Mouse (Mus musculus) left cerebral cortex, postnatal 10 days (tissue): ENCODE data around the gene Lhx6. TPM values are rescaled to one million over a fixed set of nuclear protein-coding genes. Genes with fewer than 3 reads are reported as not detected.
A peak's percentile ranks its signal among the peaks of the same experiment; 100 is the strongest.

Experiments used
- DNase-seq, 2 experiments: peaks; one replicate each; pipeline ENCODE4 v3.0.0; 2021 to 2022; ENCODE audit warnings: low spot score in 2 of 2, mixed read lengths in 1 of 2; ENCODE audit errors: extremely low spot score in 1 of 2
- intact Hi-C: fragments of 180-260 bp; cut with DNase I; formaldehyde crosslinking; loops from one replicate; pipeline ENCODE4 v1.15.1; 2025
- total RNA-seq, 2 experiments: library from RNA; stranded (reverse); gene quantifications; 2 replicates each; pipeline ENCODE4 v1.2.3; 2021

Lhx6 gene
- total RNA-seq, 2 experiments from 2014 or later = 26.1 to 29.5 TPM

DNA sequence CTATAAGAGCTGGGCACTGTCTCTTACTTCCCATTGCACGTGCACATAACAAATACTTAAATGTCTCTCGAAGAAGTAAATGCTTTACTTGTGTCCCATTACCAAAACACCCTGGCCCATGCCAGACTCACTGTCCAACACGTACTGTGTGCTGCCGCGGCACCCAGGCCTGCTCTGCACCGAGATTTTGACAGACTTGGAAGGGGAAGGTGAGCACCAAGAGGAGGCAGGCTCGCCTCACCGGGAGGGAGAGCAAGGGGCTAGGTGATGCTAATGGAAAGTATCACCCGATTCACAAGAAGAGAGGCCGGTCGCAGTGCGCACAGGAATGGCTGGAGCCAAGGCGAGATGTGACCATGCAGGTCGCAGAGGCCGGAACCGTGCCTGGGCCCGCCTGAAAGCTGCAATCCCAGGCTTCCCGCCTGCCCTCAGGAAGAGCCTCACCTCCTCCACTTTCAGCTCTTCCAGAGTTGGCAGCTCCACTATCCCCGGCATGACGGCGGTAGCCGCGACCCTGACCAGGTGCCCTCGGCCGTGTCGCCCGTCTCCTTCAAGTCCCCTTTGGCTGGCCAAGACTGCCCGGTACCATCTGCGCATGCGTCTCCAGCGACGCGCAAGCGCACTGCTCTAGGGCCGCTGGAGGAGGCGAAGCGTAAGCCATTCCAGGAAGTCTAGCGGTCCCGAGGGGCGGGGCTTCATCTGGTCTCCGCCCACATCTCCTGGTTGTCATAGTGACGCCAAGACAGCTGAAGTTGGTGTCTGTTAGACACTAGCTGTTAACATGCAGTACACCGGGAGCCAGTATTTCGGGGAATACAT is 56.3 kb downstream of the Lhx6 start, which contains the start of the genes Ndufa8 and Morn5:
Gene Ndufa8 (minus strand): TSS at position 659 of the 819 bp plus-strand sequence.
Gene Morn5 (plus strand): TSS at position 711 of the 819 bp plus-strand sequence.
- intact Hi-C loops = no loop called here
- peak; percentile 96 to 98 for DNase-seq

DNA sequence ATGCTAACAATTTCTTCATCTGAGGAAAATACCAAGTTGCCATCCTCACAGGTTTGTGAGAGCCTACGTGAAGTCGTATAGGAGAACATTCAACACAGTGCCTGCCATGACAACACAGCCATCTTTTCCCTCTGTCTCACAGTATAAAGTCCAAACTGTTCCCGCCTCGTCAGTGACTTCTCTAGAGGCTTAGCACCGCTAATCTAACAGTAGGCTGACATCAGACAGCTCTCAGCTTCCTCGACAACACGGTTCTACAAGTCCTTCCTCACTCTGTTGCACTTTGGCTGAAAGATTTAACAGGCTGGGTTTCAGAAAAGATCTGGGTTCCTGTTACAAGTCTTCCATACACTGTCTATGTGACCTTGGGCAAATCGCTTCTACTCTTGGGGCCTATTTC is 57.0 kb downstream of the Lhx6 start:
- intact Hi-C loops = no loop called here

DNA sequence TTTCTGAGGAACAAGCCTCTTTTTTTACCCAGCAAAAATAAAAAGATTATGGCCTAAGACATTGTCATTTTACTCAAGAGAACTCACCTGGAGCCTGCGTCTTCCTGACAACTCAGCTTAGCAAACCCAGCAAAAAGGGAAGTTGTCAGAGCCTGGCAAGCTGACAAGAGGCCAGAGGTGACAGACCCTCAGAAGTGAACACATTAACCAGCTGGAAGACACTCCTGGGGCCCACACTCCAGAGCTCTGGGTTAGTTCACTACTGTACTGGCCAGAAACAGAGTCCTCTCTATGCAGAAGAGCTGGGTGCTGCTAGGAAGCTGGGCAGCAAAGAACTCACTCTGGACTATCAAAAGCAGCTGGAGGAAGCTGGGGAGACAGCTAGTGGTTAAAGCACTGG is 64.3 kb downstream of the Lhx6 start:
- intact Hi-C loops = no loop called here
- DNase-seq = no peak

More for the DNA sequence above, 57.0 kb downstream of the Lhx6 start:
- DNase-seq = no peak

DNA sequence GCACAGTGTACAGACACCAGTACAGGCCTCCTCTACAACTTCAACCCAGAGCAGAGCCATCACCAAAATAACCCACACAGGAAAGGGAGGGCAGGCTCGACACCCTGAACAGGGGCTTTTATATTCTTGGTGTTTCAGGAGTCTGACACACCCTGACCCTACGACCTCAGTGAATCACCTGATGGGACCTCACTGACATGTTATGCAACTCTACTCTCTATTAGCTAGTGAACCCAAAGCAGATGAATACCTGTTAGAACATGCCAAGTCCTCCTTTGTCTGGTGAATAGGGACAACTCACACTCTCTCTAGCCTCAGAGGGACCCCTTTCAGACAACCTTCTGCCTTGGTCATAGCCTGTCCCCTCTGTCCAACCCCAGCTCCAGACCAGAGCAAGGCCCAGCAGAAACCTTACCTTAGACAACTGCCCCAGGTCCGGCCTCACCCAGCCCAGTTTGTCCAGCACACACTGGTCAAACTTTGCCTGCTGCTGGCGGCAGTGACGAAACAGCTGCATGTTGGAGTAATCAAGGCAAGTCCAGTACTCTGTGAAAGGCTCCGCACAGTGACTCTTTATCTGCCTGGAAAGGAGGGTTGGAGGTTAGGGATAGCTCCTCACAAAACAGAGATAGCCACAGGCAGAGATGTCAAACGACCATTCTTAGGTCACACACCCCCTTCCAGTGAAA is 65.8 kb downstream of the Lhx6 start:
- intact Hi-C loops = no loop called here
- DNase-seq = no peak

DNA sequence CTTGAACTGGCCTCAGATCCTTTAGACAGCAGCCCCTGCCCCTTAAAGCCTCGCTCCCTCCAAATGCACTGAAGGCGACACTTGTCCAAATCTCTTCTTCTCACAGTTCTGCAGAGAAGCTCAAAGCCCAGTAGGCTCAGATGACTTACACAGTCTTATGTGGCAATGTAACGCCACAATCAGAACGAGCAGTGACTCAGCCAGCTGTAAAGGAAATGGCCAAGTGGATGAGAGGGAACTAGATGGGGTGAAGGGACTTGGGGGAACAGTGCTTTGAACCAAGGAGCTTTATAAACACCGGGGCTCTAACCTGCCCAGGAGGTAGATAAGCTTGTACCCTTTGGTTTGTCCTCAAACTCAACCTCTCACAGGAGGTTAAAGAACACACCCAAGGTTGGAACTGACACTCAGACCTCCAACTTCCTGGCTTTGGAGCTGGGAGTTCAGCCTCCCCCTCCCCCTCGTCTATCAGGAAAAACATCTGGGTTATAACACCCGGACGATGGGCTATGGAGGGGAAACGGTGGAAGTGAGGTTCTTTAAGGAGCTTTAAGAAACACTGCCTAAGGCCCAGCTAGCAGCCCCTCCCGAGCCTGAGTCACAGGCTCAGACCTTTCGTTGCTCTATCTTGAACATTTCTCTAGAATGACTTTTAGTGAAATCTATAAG is 69.7 kb downstream of the Lhx6 start:
- intact Hi-C loops = no loop called here
- no peak for DNase-seq

DNA sequence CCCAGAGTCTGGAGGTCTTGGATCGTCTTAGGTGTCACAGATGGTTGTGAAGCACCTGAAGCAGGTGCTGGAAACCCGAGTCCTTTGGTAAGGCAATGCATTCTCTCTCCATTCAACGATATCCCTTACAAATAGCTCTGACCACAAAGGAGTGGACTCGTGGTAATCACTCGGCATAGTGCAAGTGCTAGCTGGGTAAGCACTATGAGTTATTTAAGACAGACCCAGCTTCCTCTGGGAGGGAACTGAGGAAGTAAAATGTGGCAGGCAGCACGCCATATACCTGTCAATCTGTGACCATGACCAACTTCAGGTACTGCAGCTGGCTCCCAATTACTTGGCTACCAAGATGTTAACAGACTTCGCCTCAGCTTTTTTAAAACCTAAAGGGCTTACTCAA is 70.3 kb downstream of the Lhx6 start:
- intact Hi-C loops = no loop called here
- DNase-seq = no peak

DNA sequence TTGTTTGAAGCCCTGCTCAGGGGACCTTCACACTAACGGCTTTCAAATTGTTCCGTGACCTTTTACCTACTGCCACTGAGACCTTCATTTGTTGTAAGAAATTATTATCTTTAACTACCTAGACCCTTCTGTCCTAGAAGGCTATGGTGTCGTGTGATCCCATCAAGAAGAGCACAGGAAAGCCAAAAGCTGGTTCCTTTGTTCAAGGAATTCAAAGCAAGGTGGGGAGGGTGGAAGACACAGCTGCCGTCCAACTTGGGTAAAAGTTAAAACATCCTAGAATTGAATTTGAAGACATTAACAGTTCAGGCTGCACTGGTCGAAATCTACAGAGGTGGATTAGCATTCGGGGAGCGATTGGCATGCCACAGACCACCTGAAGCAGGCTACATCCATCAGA is 71.2 kb downstream of the Lhx6 start:
- intact Hi-C loops = no loop called here
- no peak for DNase-seq

DNA sequence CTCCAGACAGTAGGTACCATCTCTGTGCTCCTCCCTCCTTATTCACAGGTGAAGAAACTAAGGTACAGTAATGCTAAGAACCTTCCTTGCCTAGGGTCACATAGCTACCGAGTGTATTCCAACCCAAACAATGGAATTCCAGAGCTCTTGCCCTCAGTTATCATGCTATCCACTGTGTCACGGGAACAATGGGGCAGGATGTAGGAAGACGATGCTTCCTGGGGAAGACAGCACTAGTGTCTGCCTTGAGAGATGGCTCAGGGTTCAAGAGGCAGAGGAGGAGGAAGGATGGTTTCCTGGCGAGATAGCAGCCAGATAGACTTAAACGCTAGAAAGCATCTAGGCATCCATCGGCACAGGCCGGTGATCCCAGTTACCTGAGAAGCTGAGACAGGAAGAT is 72.3 kb downstream of the Lhx6 start:
- intact Hi-C loops = no loop called here
- no peak for DNase-seq

Other genes starting within 250 kb of the Lhx6 start
- 10 to 100 TPM; 16.1 to 16.3 TPM for gene Ttll11, start 125.5 kb downstream of the Lhx6 start, total RNA-seq
- 100 to 1,000 TPM; 167 to 177 TPM for gene Ndufa8, start 56.0 kb downstream of the Lhx6 start, total RNA-seq
- gene Morn5, start 56.0 kb downstream of the Lhx6 start, total RNA-seq = 1 to 10 TPM; 1.0 to 1.6 TPM
- gene Mrrf, start 31.0 kb upstream of the Lhx6 start, total RNA-seq = 10 to 100 TPM; 16.1 to 17.3 TPM
- gene Rbm18, start 31.4 kb upstream of the Lhx6 start, total RNA-seq = 10 to 100 TPM; 53.4 to 54.7 TPM
- gene Ptgs1, start 125.0 kb upstream of the Lhx6 start, total RNA-seq = 10 to 100 TPM; 11.8 to 13.0 TPM